Mouse (Mus musculus): ENCODE data around the gene Zc3hc1.

GRCm38 (mm10) chr6:30400146-30400545 is 9.3 kb upstream of the Zc3hc1 start:
- TF ChIP-seq EP300 (IDR thresholded peaks at IDR 0.05; ENCODE audit: low read depth), result no peak
- no peak for TF ChIP-seq CTCF (IDR thresholded peaks at IDR 0.05; ENCODE audit: low read depth)
